Mouse (Mus musculus) small intestine, adult 2 months (tissue): ENCODE data around the gene Mypop. TPM values are rescaled to one million over a fixed set of nuclear protein-coding genes. Genes with fewer than 3 reads are reported as not detected.

Experiments used
- H3K27ac ChIP-seq: fragments of 200-500 bp; 2 replicates; pipeline ENCODE4 v1.5.1; 2012; ENCODE audit warnings: low read depth, low read length, control low read depth, inconsistent platforms; ENCODE audit not compliant: insufficient read depth
- H3K27me3 ChIP-seq: fragments of 200-500 bp; 2 replicates; pipeline ENCODE4 v1.6.1; 2012; ENCODE audit warnings: mild to moderate bottlenecking, moderate library complexity, low read length, inconsistent platforms; ENCODE audit not compliant: control insufficient read depth, insufficient read depth
- H3K36me3 ChIP-seq: fragments of 200-500 bp; 2 replicates; pipeline ENCODE4 v1.6.1; 2012; ENCODE audit warnings: mild to moderate bottlenecking, low read length, control low read depth, inconsistent platforms; ENCODE audit not compliant: control insufficient read depth, insufficient read depth
- H3K4me1 ChIP-seq: fragments of 200-500 bp; 2 replicates; pipeline ENCODE4 v1.6.1; 2012; ENCODE audit warnings: low read length, inconsistent platforms, mixed read lengths; ENCODE audit not compliant: control insufficient read depth, insufficient read depth, insufficient read length
- H3K4me3 ChIP-seq: fragments of 200-500 bp; 2 replicates; pipeline ENCODE4 v1.5.1; 2012; ENCODE audit warnings: low read depth, mild to moderate bottlenecking, control low read depth, inconsistent platforms, low read length, moderate library complexity
- CTCF ChIP-seq: fragments of 200-500 bp; IDR thresholded peaks from 2 replicates; pipeline ENCODE4 v1.5.1; 2012; ENCODE audit warnings: low read depth, mild to moderate bottlenecking, control low read depth, inconsistent platforms, low read length, moderate library complexity, mixed read lengths; ENCODE audit not compliant: insufficient replicate concordance, insufficient read length; ENCODE audit errors: extremely low read depth
- POLR2A ChIP-seq: fragments of 200-500 bp; IDR thresholded peaks from 2 replicates; pipeline ENCODE4 v1.6.1; 2012; ENCODE audit warnings: low read depth, mild to moderate bottlenecking, control low read depth, inconsistent platforms, low read length, moderate library complexity
- WGBS: fragments of 180-500 bp; shearing (Covaris S2); methylation state at CpG from one replicate; pipeline ENCODE4 v1.1.7; 2018; 5-methylcytosine and 5-hydroxymethylcytosine counted together
- polyA plus RNA-seq: library from polyadenylated mRNA; depleted of rRNA; stranded (reverse); fragments of >200 nt; gene quantifications from 2 replicates; pipeline ENCODE4 v1.2.3, GENCODE M21; 2012

Gene Mypop
- polyA plus RNA-seq, 1 experiment, result 2.3 TPM

DNA sequence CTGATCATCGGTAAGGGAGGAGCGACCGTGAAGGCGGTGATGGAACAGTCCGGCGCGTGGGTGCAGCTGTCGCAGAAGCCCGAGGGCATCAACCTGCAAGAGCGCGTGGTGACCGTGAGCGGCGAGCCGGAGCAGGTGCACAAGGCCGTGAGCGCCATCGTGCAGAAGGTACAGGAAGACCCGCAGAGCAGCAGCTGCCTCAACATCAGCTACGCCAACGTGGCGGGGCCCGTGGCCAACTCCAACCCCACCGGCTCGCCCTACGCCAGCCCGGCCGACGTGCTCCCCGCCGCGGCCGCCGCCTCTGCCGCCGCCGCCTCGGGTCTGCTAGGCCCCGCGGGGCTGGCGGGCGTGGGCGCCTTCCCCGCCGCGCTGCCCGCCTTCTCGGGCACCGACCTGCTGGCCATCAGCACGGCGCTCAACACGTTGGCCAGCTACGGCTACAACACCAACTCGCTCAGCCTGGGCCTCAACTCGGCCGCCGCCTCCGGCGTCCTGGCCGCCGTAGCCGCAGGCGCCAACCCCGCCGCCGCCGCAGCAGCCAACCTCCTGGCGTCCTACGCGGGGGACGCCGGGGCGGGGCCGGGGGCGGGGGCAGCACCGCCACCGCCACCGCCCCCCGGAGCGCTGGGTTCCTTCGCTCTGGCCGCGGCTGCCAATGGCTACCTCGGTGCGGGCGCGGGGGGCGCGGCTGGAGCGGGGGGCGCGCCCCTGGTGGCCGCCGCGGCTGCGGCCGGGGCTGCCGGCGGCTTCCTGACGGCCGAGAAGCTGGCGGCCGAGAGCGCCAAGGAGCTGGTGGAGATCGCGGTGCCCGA, 33.3 kb upstream of the Mypop start:
- H3K27me3 ChIP-seq, result peaks cover 32% of the 10 kb centered on the region
- TF ChIP-seq CTCF (no peak), POLR2A (no peak)
- H3K36me3 ChIP-seq, result no peaks in the 10 kb centered on the region
- peak overlapping the region; percentile 67 for H3K4me3 ChIP-seq
- H3K27ac ChIP-seq, result no peak overlapping the region
- 1% methylated on average over 104 of the region's 107 CpGs for WGBS
- peaks cover 5% of the 10 kb centered on the region for H3K4me1 ChIP-seq

DNA sequence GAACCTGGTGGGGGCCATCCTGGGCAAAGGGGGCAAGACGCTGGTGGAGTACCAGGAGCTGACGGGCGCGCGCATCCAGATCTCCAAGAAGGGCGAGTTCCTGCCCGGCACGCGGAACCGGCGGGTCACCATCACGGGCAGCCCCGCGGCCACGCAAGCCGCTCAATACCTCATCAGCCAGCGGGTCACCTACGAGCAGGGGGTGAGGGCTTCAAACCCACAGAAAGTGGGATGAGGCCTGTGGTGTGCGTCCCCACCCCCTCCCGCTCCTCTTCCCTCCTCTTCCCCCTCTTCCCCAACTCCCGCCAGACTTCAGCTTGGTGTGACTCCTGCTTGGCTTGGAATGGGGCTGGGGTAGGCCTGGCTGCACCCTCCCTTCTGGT, 32.7 kb upstream of the Mypop start:
- no peak for TF ChIP-seq POLR2A
- TF ChIP-seq CTCF, result no peak
- no peaks in the 10 kb centered on the region for H3K36me3 ChIP-seq
- H3K27ac ChIP-seq, result no peak overlapping the region
- H3K4me3 ChIP-seq, result peak overlapping the region; percentile 67
- H3K4me1 ChIP-seq, result peaks cover 6% of the 10 kb centered on the region
- peaks cover 38% of the 10 kb centered on the region for H3K27me3 ChIP-seq
- 4% methylated on average over 21 of the region's 21 CpGs for WGBS

GRCm38 (mm10) chr7:18959446-18959845, 31.6 kb upstream of the Mypop start:
- Histone ChIP-seq H3K4me3 (no peak overlapping the region), H3K27ac (no peak overlapping the region), H3K4me1 (peaks cover 6% of the 10 kb centered on the region), H3K27me3 (peaks cover 49% of the 10 kb centered on the region), H3K36me3 (no peaks in the 10 kb centered on the region)
- TF ChIP-seq POLR2A (no peak), CTCF (no peak)
- 45% methylated on average over 8 of the region's 8 CpGs for WGBS

- peaks cover 6% of the 10 kb centered on the region for H3K4me1 ChIP-seq
- no peak overlapping the region for H3K27ac ChIP-seq
- TF ChIP-seq CTCF, result no peak
- TF ChIP-seq POLR2A, result no peak
- peaks cover 59% of the 10 kb centered on the region for H3K27me3 ChIP-seq
- no peak overlapping the region for H3K4me3 ChIP-seq
- 3% methylated on average over 17 of the region's 17 CpGs for WGBS
- H3K36me3 ChIP-seq, result no peaks in the 10 kb centered on the region
These were observed 28.8 kb upstream of the Mypop start for GRCm38 (mm10) chr7:18962171-18962792.

DNA sequence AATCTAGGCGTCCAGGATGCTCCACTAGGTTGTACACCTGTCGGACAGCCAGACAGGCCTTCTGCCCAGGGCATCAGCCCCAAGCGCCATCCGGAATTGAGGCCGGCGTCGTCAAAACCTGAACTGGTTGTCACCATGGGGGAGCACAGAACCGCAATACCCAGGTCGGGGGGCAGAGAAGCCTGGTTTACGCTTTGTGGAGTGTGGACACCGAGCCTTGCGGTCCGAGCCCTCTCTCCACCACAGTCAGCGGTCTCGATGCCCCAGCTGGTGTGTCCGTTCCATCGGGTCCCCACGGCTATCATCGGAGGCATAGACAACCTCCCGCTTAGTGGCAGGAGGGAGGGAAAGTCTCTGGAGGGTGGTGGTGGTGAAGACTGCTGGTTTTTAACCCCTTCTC, 28.2 kb upstream of the Mypop start:
- TF ChIP-seq CTCF, result no peak
- no peak for TF ChIP-seq POLR2A
- Histone ChIP-seq H3K4me3 (no peak overlapping the region), H3K36me3 (no peaks in the 10 kb centered on the region), H3K27ac (no peak overlapping the region), H3K4me1 (peaks cover 4% of the 10 kb centered on the region), H3K27me3 (peaks cover 56% of the 10 kb centered on the region)
- WGBS, result 2% methylated on average over 20 of the region's 20 CpGs

DNA sequence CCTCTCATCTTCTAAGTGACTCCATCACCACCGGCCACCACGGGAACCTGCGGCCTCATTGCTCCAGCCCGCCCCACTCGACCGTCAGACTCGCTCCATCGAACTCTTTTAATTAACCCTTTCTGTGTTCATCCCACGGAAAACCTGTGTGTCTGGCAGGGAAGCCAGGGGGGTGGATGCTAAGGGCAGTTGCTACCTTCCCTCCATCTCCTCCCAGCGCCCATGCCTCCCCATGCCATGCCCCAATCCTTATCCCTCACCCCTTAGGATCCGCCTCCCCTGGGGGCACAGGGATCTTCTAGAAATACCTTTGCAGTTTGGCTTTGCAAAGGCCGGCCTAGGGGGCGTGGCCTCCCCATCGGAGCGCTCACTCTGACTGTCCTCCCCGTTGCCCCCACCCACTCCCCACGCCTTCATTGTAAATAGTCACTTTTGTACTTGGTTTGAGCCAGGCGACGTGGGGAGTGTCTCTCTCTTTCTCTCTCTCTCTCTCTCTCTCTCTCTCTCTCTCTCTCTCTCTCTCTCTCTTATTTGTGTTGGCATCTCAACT, 27.7 kb upstream of the Mypop start:
- H3K4me3 ChIP-seq, result no peak overlapping the region
- no peaks in the 10 kb centered on the region for H3K36me3 ChIP-seq
- WGBS, result 5% methylated on average over 19 of the region's 19 CpGs
- TF ChIP-seq CTCF (no peak), POLR2A (no peak)
- H3K27me3 ChIP-seq, result peaks cover 51% of the 10 kb centered on the region
- no peak overlapping the region for H3K27ac ChIP-seq
- peaks cover 3% of the 10 kb centered on the region for H3K4me1 ChIP-seq

DNA sequence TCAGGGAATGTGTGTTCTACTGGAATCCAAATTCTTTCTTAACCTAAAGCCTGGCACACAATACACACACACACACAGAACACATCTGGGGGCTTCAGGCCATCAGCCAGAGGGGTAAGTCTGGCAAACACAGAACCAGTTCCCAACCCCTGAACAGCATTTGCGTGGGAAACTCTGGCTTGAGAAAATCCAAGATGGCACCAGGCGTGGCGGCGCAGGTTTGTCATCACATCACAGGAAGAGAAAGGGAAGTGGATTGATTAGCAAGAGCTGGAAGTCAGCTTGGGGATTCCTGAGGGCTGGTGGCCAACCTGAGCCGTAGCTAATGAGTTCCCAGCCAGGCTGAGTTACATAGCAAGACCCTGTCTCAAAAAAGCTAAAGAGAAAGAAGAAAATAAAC, 25.7 kb upstream of the Mypop start:
- H3K27ac ChIP-seq, result no peak overlapping the region
- H3K4me3 ChIP-seq, result no peak overlapping the region
- peaks cover 2% of the 10 kb centered on the region; the same call in 1 of the 2 replicates for H3K4me1 ChIP-seq
- no peaks in the 10 kb centered on the region for H3K36me3 ChIP-seq
- peaks cover 42% of the 10 kb centered on the region for H3K27me3 ChIP-seq
- no peak for TF ChIP-seq POLR2A
- no peak for TF ChIP-seq CTCF
- WGBS, result 80% methylated on average over 5 of the region's 5 CpGs
